Mouse (Mus musculus) C2C12 (cell line): ENCODE measurements around the gene Zfand2b.

ENCODE experiments used
- CEBPB ChIP-seq: IDR thresholded peaks from one replicate; pipeline ENCODE4 v1.6.1; 2011; ENCODE audit warnings: low read depth, mild to moderate bottlenecking, control low read depth, moderate library complexity
- CTCF ChIP-seq: IDR thresholded peaks from one replicate; pipeline ENCODE4 v1.5.1; 2011; ENCODE audit not compliant: control insufficient read depth, insufficient read depth, insufficient read length
- FOSL1 ChIP-seq: IDR thresholded peaks from one replicate; pipeline ENCODE4 v1.8.0; 2011; ENCODE audit warnings: mild to moderate bottlenecking, low read length; ENCODE audit not compliant: poor library complexity, insufficient read depth, severe bottlenecking
- MYOD1 ChIP-seq: IDR thresholded peaks from one replicate; pipeline ENCODE4 v1.6.1; 2011; ENCODE audit warnings: low read depth; ENCODE audit not compliant: control insufficient read depth, insufficient read length
- USF1 ChIP-seq: IDR thresholded peaks from one replicate; pipeline ENCODE4 v1.6.1; 2011; ENCODE audit warnings: low read depth, mild to moderate bottlenecking, control low read depth, moderate library complexity

- no peak for TF ChIP-seq CTCF
- no peak for TF ChIP-seq CEBPB
- TF ChIP-seq MYOD1, result no peak
- TF ChIP-seq FOSL1, result no peak
- TF ChIP-seq USF1, result no peak
Observed at GRCm38 (mm10) chr1:75201236-75201635, 32.8 kb downstream of the Zfand2b start.
